Mouse (Mus musculus): ENCODE results near the gene Cep55. TPM values are rescaled to one million over a fixed set of nuclear protein-coding genes. Genes with fewer than 3 reads are reported as not detected.

Gene Cep55
- polyA plus RNA-seq, 1 experiment from 2014 or later = 26.7 TPM

DNA sequence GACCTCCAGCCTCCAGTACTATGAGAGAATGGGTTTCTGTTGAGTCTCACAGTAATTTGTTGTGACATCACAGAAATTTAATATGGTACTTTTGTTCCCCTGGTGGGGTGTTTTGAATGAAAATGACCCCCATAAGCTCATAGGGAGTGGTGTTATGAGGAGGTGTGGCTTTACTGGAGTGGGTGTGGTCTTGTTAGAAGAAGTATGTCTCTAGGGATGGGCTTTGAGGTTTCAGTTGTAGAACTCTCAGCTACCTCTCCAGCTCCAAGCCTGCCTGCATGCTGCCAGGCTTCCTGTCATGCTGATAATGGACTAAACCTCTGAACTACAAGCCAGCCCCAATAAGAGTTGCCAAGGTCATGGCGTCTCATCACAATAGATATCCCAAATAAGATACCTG lies 5.1 kb upstream of the Cep55 start:
- 81% methylated on average over 1 of the region's 1 CpGs for WGBS

GRCm38 (mm10) chr19:38053227-38054041 lies 1.4 kb upstream of the Cep55 start:
- H3K36me3 ChIP-seq = no peaks in the 10 kb centered on the region
- no peak for ATAC-seq (ENCODE audit: insufficient number of reproducible peaks, insufficient read depth, low FRiP score, low TSS enrichment)
- no peaks in the 10 kb centered on the region for H3K27me3 ChIP-seq
- H3K27ac ChIP-seq = 0 out of 2 replicates have a peak overlapping the region, but pooled peaks have one; percentile 26
- peak overlapping the region; percentile 61 for H3K4me2 ChIP-seq (replicated peaks)
- peak overlapping the region; percentile 69 for H3K4me3 ChIP-seq
- H3K9ac ChIP-seq = 0 out of 2 replicates have a peak overlapping the region, but pooled peaks have one; percentile 48
- H3K4me1 ChIP-seq = peaks cover 12% of the 10 kb centered on the region; the same call in 1 of the 2 replicates
- 26% methylated on average over 8 of the region's 8 CpGs for WGBS
- no peaks in the 10 kb centered on the region for H3K9me3 ChIP-seq

More for the DNA sequence above, 5.1 kb upstream of the Cep55 start:
- no peak overlapping the region for H3K9ac ChIP-seq
- H3K4me1 ChIP-seq = peaks cover 3% of the 10 kb centered on the region; the same call in 1 of the 2 replicates
- H3K27me3 ChIP-seq = no peaks in the 10 kb centered on the region
- no peak overlapping the region for H3K4me2 ChIP-seq (replicated peaks)
- H3K36me3 ChIP-seq = no peaks in the 10 kb centered on the region
- H3K27ac ChIP-seq = no peak overlapping the region
- no peak overlapping the region for H3K4me3 ChIP-seq
- no peak for ATAC-seq (ENCODE audit: insufficient number of reproducible peaks, insufficient read depth, low FRiP score, low TSS enrichment)
- H3K9me3 ChIP-seq = no peaks in the 10 kb centered on the region

GRCm38 (mm10) chr19:38054149-38054719 lies 577 bp upstream of the Cep55 start:
- H3K27ac ChIP-seq = peak overlapping the region; percentile 26; the same call in 1 of the 2 replicates
- no peaks in the 10 kb centered on the region for H3K9me3 ChIP-seq
- peaks cover 5% of the 10 kb centered on the region; the same call in 1 of the 2 replicates for H3K36me3 ChIP-seq
- no peaks in the 10 kb centered on the region for H3K27me3 ChIP-seq
- H3K4me3 ChIP-seq = peak overlapping the region; percentile 69
- under 1% methylated on average over 23 of the region's 23 CpGs for WGBS
- peak overlapping the region; percentile 61 for H3K4me2 ChIP-seq (replicated peaks)
- peak; percentile 91 for ATAC-seq (ENCODE audit: insufficient number of reproducible peaks, insufficient read depth, low FRiP score, low TSS enrichment)
- peaks cover 12% of the 10 kb centered on the region; the same call in 1 of the 2 replicates for H3K4me1 ChIP-seq
- peak overlapping the region; percentile 48 for H3K9ac ChIP-seq

DNA sequence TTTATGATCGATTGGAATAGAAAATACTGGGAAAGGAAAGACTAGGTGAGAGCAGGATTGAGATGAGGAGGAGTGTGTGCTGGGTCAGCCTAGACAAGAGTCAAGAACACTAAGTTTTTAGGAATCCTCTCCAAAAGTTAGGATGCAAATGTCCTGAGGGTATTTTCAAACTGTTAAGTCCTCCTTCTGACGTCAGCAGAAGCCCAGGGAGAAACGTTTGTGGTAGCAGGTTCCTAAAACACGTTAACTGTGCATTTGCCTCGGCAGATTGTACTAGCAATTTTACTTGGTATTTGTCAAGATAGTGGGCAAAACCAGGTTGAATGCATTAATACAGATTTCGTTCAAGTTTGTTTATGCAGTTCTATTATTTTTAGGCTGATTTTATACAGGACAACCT lies 987 bp downstream of the Cep55 start:
- peak overlapping the region; percentile 61 for H3K4me2 ChIP-seq (replicated peaks)
- ATAC-seq (ENCODE audit: insufficient number of reproducible peaks, insufficient read depth, low FRiP score, low TSS enrichment) = no peak
- no peaks in the 10 kb centered on the region for H3K27me3 ChIP-seq
- 19% methylated on average over 6 of the region's 6 CpGs for WGBS
- H3K4me3 ChIP-seq = peak overlapping the region; percentile 69
- no peak overlapping the region for H3K9ac ChIP-seq
- H3K4me1 ChIP-seq = peaks cover 12% of the 10 kb centered on the region; the same call in 1 of the 2 replicates
- H3K9me3 ChIP-seq = no peaks in the 10 kb centered on the region
- H3K27ac ChIP-seq = no peak overlapping the region
- H3K36me3 ChIP-seq = peaks cover 19% of the 10 kb centered on the region

DNA sequence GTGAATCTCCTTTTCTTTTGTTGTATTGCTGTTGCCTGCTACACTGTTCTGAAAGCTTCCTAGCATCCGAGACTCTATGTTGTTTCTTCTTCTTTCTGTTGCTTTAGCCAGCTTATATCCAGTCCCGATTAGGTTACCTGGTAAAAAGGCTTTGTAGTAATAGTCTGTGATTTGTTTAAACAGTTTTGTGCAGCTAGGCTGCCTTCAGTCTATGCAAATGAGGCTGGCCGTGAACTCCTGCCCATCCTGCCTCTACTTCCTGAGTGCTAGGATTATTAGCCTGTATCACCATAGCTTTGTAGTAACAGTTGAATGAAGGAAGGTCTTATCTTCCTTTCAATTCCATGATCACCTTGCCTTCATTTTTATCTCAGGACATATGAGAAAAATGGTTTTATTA lies 1.5 kb downstream of the Cep55 start:
- 47% methylated on average over 3 of the region's 3 CpGs for WGBS
- peak overlapping the region; percentile 61 for H3K4me2 ChIP-seq (replicated peaks)

DNA sequence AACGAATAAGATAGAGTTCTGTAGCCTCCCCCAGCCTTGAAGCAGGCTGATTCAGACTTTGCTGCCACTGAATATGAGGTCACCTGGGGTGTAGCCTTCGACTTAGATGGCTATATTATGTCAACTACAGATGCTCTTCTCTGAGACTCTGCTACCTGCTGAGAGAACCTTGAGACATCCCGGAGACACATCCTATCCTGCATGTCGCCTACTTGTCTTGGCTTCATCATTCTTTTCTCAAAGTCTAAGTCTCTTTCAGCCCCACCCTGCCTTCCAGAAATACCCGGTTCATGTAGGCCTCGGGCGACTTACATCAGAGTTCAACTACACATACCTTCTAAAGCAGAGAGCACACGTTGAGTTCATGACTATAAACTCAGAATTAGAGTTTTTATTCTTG lies 2.1 kb downstream of the Cep55 start:
- Histone ChIP-seq H3K4me1 (peaks cover 12% of the 10 kb centered on the region; the same call in 1 of the 2 replicates), H3K9me3 (no peaks in the 10 kb centered on the region), H3K4me2 (replicated peaks) (no peak overlapping the region), H3K36me3 (peaks cover 25% of the 10 kb centered on the region), H3K9ac (no peak overlapping the region), H3K4me3 (no peak overlapping the region), H3K27me3 (no peaks in the 10 kb centered on the region), H3K27ac (no peak overlapping the region)
- no peak for ATAC-seq (ENCODE audit: insufficient number of reproducible peaks, insufficient read depth, low FRiP score, low TSS enrichment)
- 90% methylated on average over 8 of the region's 8 CpGs for WGBS

More for the DNA sequence above, 1.5 kb downstream of the Cep55 start:
- no peak overlapping the region for H3K9ac ChIP-seq
- H3K27ac ChIP-seq = no peak overlapping the region
- H3K27me3 ChIP-seq = no peaks in the 10 kb centered on the region
- ATAC-seq (ENCODE audit: insufficient number of reproducible peaks, insufficient read depth, low FRiP score, low TSS enrichment) = no peak
- peak overlapping the region; percentile 69; the same call in 1 of the 2 replicates for H3K4me3 ChIP-seq
- peaks cover 12% of the 10 kb centered on the region; the same call in 1 of the 2 replicates for H3K4me1 ChIP-seq
- H3K36me3 ChIP-seq = peaks cover 24% of the 10 kb centered on the region
- H3K9me3 ChIP-seq = no peaks in the 10 kb centered on the region

DNA sequence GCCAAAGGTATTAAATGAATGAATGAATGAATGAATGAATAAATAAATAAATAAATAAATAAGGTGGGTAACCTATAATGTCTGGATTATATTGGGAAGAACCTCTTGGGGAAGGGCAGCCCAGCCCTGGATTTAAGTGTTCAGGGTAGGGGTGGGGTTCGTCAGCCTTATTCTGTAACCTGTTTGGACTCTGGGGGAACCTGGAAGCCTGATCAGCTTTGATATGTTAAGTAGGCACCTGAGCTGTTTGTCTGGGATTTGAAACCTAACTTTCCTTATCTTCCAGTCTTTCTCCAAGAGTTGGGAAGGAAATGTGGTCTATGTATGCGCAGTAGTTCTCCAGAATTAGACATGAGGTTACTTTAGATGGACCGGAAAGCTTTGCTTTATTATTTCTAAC lies 8.4 kb downstream of the Cep55 start:
- 86% methylated on average over 3 of the region's 3 CpGs for WGBS
- no peak for ATAC-seq (ENCODE audit: insufficient number of reproducible peaks, insufficient read depth, low FRiP score, low TSS enrichment)

DNA sequence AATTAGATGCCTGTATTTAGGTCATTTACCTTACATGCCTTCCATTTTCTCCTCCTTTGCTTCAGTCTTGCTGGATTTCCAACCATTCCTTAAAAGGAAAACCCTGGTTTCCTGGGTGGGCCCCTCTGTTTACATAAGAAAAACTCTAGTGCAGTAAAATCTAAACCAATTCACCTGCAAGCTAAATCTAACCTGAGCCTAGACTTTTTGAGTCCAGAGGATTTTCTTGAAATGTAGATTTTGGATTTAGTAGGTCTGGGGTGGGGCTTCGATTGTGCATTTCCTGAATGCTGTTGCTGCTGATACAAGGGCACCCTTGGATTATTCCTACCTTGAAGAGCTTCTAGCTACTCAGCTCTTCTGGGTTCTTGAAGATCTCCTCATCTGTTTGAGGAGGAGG lies 9.2 kb downstream of the Cep55 start:
- Histone ChIP-seq H3K36me3 (peaks cover 37% of the 10 kb centered on the region), H3K27me3 (no peaks in the 10 kb centered on the region), H3K9ac (no peak overlapping the region), H3K4me1 (no peaks in the 10 kb centered on the region), H3K4me2 (replicated peaks) (no peak overlapping the region), H3K9me3 (no peaks in the 10 kb centered on the region), H3K4me3 (no peak overlapping the region), H3K27ac (no peak overlapping the region)
- ATAC-seq (ENCODE audit: insufficient number of reproducible peaks, insufficient read depth, low FRiP score, low TSS enrichment) = no peak
- 92% methylated on average over 1 of the region's 1 CpGs for WGBS

More for the DNA sequence above, 8.4 kb downstream of the Cep55 start:
- Histone ChIP-seq H3K4me1 (no peaks in the 10 kb centered on the region), H3K9me3 (no peaks in the 10 kb centered on the region), H3K4me2 (replicated peaks) (no peak overlapping the region), H3K36me3 (peaks cover 38% of the 10 kb centered on the region), H3K27me3 (no peaks in the 10 kb centered on the region), H3K4me3 (no peak overlapping the region), H3K27ac (no peak overlapping the region), H3K9ac (no peak overlapping the region)

- Histone ChIP-seq H3K4me3 (no peak overlapping the region), H3K4me1 (no peaks in the 10 kb centered on the region), H3K9me3 (no peaks in the 10 kb centered on the region), H3K4me2 (replicated peaks) (no peak overlapping the region), H3K27ac (no peak overlapping the region), H3K9ac (no peak overlapping the region), H3K36me3 (peaks cover 43% of the 10 kb centered on the region), H3K27me3 (no peaks in the 10 kb centered on the region)
- WGBS = 95% methylated on average over 5 of the region's 5 CpGs
- no peak for ATAC-seq (ENCODE audit: insufficient number of reproducible peaks, insufficient read depth, low FRiP score, low TSS enrichment)
These were observed 18.4 kb downstream of the Cep55 start for GRCm38 (mm10) chr19:38073226-38073625.

DNA sequence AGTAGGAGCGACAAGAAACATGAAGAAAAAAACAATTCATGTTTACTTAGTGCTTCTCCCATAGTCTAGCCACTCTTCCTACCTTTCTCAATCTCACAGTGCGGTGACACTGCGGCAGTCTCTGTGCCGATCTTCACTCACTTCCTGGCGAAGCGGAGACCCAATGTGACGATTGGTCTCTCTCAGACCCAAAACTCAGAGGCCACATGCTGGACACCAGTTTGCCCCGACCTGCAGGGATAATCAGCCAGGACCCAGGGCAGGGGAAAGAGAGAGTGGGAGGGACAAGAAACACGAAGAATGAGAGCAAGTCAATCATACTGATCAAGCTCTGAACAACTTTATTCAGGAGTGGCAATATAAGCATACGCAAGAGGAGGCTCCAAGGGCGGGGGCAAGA lies 20.2 kb downstream of the Cep55 start:
- H3K9me3 ChIP-seq = no peaks in the 10 kb centered on the region
- H3K9ac ChIP-seq = no peak overlapping the region
- no peaks in the 10 kb centered on the region for H3K27me3 ChIP-seq
- no peak overlapping the region for H3K4me3 ChIP-seq
- no peak for ATAC-seq (ENCODE audit: insufficient number of reproducible peaks, insufficient read depth, low FRiP score, low TSS enrichment)
- H3K27ac ChIP-seq = no peak overlapping the region
- peaks cover 31% of the 10 kb centered on the region for H3K36me3 ChIP-seq
- no peak overlapping the region for H3K4me2 ChIP-seq (replicated peaks)
- H3K4me1 ChIP-seq = no peaks in the 10 kb centered on the region
- 81% methylated on average over 11 of the region's 11 CpGs for WGBS

DNA sequence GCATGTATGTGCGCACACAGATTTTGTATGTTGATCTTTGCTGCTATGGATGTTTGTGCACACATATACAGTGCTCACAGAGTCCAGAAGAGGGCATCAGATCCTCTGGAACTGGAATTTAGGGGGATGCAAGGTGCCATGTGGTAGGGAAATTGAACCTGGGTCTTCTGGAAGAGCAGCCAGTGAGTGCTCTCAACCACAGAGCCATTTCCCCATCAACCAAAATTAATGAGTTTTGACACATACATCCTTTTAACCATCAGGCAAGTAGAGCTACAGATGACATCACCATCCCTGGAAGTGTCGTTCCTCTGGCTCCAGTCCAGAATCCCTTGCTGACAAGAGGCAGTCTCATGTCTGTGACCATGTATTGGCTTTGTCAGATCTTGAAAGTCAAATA lies 21.4 kb downstream of the Cep55 start:
- H3K4me3 ChIP-seq = no peak overlapping the region
- H3K27me3 ChIP-seq = no peaks in the 10 kb centered on the region
- no peak overlapping the region for H3K9ac ChIP-seq
- no peaks in the 10 kb centered on the region for H3K4me1 ChIP-seq
- H3K9me3 ChIP-seq = no peaks in the 10 kb centered on the region
- no peak overlapping the region for H3K27ac ChIP-seq
- ATAC-seq (ENCODE audit: insufficient number of reproducible peaks, insufficient read depth, low FRiP score, low TSS enrichment) = no peak
- no peak overlapping the region for H3K4me2 ChIP-seq (replicated peaks)
- WGBS = 78% methylated on average over 2 of the region's 2 CpGs
- H3K36me3 ChIP-seq = peaks cover 19% of the 10 kb centered on the region

All from embryonic facial prominence, embryonic 12.5 days (tissue).